Mouse (Mus musculus): ENCODE measurements around the gene Adamtsl1.

The Adamtsl1 gene

DNA sequence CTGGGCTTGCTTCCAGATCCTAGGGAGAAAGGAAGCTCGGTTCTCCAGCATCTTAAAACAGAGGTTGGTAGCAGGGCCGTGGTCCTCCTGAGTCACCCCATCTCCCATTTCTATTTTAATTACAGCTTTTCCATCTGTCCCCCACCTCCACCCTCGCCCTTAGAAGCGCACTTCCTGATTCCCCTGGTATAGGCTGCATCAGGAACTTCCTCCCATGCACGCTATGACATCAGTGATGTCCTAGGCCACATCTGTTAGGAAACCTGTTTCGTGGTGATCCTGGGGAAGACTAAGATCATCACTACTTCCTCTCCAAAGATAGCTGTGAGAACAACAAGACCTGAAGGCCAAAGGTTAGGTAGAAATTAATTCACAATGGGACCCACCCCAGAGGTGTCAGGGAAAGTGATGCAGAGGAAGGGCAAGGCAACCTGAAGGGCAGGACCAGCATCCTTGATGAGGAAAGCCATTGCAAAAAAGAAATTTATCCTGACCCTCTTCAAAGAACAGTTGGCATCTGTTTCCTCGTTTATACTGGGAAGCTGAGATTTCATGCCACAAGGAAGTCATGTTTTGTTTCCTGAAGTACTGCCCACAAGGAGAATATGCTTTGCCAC is 882.8 kb downstream of the Adamtsl1 start:
- no peak for DNase-seq (ENCODE audit: low read depth, low spot score)

DNA sequence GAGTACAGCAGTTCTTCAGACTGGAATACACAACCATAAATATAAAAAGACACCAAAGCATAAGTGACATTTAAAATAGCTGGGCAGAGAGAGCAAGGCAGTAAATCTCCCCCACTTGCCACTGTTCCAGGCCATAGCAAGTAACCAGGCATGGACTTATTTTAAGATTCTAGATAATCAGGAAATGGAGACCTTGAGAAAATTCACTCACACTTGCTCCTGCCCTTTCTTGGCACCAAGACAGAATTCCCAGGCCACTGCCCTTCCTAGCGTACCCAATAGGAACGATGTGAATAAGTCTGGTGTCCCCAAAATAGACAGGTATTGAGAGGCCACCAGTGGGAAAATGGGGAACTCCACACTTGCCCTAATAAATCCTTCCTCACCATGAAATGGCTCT is 883.5 kb downstream of the Adamtsl1 start:
- no peak for DNase-seq (ENCODE audit: low read depth, low spot score)

DNA sequence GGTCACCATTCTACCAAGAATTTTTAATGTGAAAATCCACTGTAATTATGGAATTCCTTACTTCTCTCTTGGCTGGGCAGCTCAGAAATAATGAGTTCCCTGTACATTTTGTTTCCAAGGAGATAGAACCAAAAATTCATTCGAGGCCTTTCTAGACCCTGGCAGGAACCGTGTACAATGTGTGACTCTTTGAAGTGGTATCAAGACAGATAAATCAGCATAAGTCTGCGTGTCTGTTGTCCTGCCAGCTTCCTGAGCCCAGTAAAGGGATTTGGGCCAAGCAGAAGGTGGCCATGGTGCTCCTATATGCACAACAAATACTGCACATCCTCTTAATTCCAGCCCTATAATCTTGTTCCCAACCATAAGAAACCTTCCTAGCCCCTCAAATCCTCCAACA is 887.1 kb downstream of the Adamtsl1 start:
- DNase-seq (ENCODE audit: low read depth, low spot score) = no peak

DNA sequence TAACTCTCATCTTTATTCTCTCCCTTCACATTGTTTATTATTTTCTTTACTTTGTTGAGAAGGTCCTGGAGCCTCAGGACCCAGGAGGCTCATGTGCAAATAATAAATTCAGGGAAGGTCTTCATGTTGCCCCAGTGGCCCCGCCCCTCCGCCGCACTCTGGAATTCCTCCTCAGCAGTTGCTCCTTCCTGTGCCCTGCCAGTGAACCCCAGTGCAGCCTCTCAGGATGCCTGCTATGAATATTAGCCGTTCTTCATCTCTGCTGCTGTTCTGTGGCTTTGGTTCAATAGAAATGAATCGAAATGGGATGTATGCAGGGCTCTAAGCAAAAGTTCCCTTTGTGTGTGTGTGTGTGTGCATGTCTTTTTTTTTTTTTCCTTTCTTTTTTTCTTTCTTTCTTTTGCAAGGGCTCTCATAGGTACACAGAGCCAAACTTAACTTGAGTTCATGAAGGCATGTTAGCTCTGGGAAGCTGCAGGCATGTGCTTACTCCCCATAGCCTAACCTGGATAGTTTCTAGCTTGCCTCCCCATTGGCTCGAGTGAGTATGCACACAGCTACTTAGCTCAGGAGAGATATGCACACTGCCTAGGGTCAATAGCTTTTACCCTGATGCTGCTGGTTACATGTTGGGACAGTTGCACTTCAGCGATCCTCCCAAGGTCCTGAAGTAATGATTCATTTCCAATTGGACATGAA is 892.7 kb downstream of the Adamtsl1 start:
- no peak for DNase-seq (ENCODE audit: low read depth, low spot score)

DNA sequence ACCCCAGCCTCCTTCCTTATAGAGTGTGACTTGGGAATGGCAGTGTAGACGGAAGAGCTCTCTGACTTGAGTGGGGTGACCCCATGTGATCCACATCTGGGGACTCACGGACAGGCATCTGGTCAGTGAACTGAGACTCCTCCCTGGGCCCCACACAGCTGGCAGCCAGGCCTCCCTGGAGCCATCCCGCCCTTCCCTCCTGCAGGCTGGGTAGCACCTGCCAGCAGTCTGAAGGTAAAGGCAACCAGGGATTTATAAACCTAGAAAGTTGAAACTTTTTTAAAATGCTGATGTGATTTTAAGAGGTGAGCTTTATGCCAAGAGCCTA is 893.2 kb downstream of the Adamtsl1 start:
- no peak for DNase-seq (ENCODE audit: low read depth, low spot score)

DNA sequence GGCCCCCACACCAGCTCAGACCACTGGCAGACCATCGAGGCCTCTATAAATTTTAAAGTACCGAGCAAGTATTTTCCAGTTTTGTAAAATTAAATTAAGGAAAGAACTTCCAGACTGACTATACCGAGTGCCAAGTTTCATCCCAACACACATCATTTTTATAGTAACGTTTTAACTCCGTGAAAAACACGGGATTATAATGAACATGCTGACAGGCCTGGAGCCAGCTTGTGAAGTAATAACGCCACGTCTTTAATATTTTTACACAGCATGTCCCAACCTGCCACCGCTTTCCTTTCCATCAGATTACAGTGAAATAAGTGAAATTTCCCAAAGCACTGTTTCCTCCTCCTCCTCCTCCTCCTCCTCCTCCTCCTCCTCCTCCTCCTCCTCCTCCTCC is 894.4 kb downstream of the Adamtsl1 start:
- no peak for DNase-seq (ENCODE audit: low read depth, low spot score)

DNA sequence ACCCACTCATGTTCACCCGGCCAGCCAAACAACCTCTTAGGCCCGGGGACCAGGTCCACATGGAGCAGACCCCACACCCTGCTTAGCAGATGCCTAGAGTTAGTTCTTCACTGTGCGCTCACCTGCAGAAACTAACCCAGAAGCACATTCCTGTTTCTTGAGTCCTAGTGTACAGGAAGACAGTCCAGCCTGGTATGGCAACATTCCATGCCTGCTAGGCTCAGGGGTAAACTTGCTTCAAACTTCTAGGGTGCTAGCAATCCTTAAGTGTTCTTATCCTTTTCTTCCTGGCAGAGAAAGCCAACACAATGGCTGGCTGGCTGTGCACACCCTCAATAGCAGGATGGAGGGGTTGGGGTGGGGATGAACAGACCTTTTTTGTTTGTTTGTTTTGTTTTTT is 897.0 kb downstream of the Adamtsl1 start:
- no peak for DNase-seq (ENCODE audit: low read depth, low spot score)

DNA sequence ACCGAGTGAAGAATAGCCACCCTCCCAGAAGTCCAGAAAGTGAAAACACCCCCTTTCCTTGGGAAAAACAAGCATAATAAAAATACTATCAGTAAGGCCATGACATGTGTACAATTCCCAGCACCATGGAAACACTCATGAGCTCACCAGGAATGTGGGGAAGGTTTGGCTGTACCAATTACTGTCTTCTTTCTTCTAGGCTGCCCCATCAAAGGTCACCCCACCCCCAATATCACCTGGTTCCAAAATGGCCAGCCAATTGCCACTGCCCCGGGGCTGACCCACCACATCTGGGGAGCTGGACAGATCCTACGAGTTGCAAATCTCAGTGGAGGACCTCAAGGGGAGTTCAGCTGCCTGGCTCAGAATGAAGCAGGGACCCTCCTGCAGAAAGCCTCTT is 899.4 kb downstream of the Adamtsl1 start:
- no peak for DNase-seq (ENCODE audit: low read depth, low spot score)

DNA sequence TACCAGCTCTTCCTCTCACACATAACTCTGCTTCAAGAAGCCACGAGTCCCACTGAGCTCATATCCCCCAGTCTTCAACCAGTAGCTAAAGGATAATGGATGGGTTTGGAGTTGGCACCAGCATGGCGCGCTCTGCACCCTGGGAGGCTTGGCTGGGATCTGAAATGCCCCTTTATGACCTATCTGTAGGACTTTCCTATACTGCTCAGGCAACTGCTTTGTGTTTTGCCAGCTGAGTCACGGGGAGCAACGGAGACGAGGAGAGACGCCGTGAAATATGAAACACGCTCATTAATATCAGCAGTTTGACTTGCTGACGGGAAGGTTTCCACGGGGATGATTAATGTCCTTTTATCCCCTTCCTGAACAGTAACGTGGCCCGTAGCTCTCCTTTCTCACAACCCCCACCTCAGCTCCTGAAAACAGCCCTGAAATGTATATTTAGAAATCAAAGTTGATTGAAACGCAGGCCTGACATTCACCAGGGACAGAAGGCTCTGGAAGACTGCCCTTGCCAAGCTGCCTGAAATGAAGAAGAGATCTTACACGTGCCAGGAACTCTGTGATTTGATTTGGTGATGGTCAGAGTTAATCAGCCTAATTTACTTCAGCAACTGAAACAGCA is 902.5 kb downstream of the Adamtsl1 start:
- no peak for DNase-seq (ENCODE audit: low read depth, low spot score)

DNA sequence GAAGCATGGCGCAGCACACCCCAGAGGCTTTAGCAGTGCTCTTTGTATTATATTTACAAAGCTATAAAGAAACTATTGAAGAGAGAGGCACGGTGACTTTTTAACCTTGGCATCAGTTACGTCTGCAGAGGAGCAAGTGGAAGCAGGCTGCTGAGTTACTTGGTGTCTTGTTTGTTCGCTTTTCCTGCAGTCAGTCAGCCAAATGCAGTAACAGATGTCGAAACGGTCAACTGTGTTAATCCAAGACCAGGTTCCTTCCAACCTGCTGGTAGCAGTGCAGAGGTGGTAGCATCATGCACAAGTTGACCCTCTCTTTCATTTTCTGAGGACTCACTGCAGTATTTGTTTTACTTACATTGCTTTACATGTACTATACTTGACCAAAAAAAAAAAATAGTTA is 908.6 kb downstream of the Adamtsl1 start:
- DNase-seq (ENCODE audit: low read depth, low spot score) = no peak

DNA sequence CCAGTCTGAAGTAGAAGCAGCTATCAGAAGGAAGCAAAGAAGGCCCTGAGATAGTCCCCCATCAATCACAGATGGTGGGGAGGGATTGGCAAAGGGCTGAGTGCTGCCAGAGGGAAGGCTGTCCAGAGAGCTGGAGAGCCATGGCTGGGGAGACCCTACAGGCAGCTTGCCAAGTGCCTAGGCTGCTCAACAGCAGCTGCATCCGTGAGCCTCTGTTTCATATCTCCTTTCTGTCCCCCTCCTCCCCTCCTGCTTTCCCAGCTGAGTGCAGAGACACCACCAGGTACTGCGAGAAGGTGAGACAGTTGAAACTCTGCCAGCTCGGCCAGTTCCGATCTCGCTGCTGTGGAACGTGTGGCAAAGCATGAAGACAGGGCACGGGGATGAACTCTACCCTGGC is 911.6 kb downstream of the Adamtsl1 start:
- no peak for DNase-seq (ENCODE audit: low read depth, low spot score)

DNA sequence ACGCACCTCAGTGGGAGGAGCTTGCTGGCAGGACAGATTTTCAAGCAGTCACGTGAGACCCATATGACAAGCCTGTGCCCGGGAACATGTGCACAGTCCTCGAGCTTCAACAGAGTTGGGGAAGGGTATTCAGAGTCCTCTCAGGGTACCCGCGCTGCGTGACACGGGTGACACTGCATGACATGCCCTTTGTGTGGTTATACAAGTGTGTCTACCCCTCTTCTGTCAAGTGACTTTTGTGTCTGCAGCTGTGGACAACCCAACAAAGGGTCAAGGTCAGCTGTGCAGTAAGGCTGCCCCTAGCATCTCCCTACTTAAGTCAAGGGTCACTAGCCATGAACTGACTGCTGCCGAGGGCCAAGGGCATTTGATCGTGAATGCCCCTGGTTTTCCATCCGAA is 912.6 kb downstream of the Adamtsl1 start:
- no peak for DNase-seq (ENCODE audit: low read depth, low spot score)

DNA sequence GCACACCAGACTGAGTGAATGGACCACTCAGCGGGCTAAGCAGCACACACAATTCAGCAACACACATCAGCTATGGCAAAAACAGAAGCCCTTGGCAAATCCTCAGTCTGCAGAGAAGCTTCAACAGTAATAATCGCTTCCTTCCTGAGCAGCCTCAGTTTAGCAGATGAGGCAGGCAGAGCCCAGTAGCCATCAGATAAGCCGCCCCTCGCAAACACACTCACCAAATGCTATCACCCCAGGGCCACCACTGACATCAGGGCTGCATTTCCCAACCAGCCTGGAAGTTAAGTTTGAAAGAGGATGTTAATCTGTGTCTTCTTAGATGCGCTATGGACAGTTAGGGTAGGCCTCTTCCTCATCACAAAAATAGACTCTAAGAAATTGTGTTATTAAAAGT is 913.3 kb downstream of the Adamtsl1 start:
- DNase-seq (ENCODE audit: low read depth, low spot score) = no peak

DNA sequence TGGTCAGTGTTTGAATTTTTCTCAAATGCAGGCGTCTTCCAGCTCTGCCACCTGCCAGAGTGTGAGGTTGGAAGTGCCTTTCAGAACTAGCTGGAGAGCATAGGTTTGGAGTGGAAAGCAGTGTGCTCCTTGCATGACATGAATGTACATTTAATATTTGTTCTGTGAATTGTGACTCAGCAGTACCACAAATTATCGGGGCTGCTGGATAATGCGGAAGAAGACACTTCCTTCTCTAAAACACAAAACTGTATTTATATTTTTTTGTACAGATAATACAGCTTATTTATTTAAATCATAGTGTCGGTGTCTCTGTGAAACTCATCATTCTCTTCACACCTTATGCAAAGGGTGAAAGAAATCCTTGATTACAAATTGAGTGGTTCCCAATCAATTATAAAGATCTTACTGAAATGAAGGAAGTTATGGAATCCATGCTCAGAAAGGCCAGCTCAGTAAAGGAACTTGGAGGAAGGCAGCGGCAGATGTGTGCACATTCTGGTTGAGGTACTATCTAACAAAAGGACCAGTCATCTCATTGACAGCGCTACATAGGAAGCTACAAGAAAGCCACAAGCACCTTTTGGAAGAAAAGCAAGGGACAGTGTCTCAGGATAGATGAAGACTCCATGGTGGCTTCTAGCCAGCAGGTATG is 914.2 kb downstream of the Adamtsl1 start:
- DNase-seq (ENCODE audit: low read depth, low spot score) = no peak

DNA sequence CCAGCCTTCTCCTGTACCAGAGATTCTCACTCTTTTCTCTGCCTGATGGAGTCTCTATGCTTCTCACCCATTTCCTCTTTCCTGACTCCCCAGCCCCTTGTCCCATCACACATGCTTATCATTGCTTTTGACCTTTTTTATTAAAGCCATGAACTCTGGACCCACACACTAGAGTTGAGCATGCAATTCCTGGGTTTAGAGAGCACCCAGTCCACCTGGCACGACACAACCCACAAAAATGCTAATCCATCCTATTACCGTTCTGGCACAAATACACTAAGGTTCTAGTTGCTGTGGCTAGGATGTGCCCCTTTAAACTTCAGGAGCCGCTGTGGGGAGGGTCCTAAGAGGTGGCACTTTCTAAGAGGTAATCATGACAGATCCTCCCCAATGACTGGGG is 921.7 kb downstream of the Adamtsl1 start:
- DNase-seq (ENCODE audit: low read depth, low spot score) = no peak

DNA sequence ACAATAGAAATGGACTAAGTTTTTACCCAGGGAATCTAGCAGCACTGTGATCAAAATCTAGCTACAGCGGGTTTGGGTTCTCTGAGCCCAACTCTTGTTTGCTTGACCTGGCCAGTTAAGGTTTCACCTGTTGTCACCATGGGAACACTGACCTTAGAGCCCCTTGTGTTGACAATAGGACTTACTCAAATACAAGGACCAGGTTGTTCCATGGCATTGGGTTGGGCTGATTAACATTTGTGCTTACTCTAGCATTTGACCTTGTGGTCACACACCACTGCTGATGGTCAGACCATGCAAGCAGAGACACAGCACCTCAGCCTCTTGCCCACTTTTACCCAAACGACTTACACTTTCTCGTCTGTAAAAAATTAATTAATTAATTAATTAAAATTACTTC is 922.4 kb downstream of the Adamtsl1 start:
- DNase-seq (ENCODE audit: low read depth, low spot score) = no peak

DNA sequence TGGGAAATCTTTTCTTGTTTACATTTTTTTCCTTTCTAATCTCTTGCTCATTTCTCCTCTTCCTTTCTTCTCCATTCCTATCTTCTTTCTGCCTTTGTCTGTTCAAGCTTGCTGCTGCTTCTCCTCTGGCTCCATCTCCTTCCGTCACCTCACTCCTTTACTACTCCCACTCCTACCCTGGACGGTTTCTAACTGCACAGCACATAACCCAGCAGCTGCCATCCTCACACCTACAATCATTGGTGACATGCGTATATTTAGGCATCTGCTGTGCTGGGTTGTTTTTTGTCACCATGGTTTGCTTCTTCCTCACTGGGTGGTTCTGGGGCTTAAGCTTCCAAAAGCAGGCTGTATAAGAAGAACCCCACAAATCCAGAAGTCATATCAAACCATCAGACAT is 936.5 kb downstream of the Adamtsl1 start:
- no peak for DNase-seq (ENCODE audit: low read depth, low spot score)

DNA sequence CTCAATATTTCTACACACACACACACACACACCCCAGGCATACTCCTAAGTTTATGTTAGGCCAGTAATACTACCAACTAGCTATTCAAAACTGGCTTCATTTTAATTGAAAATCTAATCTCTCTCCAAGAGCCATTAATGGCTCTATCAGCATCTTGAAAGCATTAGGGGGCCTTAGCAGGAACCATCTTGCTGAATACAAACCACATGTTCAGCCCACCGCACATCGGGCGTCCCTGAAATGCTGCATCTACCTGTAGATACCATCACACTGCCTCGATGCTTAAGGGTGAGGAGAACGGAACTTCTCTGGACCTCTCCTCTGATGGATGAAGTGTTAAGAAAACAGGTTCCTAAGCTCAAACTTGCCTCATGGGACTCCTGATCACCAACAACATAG is 950.8 kb downstream of the Adamtsl1 start:
- DNase-seq (ENCODE audit: low read depth, low spot score) = no peak
